Mouse (Mus musculus) liver, embryonic 12.5 days (tissue): ENCODE results near the gene Jazf1. TPM values are rescaled to one million over a fixed set of nuclear protein-coding genes. Genes with fewer than 3 reads are reported as not detected.

Experiments
- ATAC-seq: fragments of 200-750 bp; cut with Nextera tagmentation; 2 replicates; pipeline ENCODE4 v1.8.0; 2017; ENCODE audit warnings: moderate number of reproducible peaks, mild to moderate bottlenecking, moderate library complexity
- H3K27ac ChIP-seq: fragments of 300-500 bp; sonication (generic); 2 replicates; pipeline ENCODE4 v1.5.1; 2016; ENCODE audit warnings: mild to moderate bottlenecking
- H3K27me3 ChIP-seq: fragments of 300-500 bp; sonication (generic); replicated peaks from 2 replicates; pipeline ENCODE4 v1.6.1; 2016; ENCODE audit warnings: mild to moderate bottlenecking, moderate library complexity
- H3K36me3 ChIP-seq: fragments of 300-500 bp; sonication (generic); 2 replicates; pipeline ENCODE4 v1.6.1; 2016; ENCODE audit warnings: mild to moderate bottlenecking, moderate library complexity
- H3K4me1 ChIP-seq: fragments of 300-500 bp; sonication (generic); 2 replicates; pipeline ENCODE4 v1.6.1; 2016
- H3K4me2 ChIP-seq: fragments of 300-500 bp; sonication (generic); 2 replicates; pipeline ENCODE4 v1.6.1; 2016; ENCODE audit warnings: mild to moderate bottlenecking, moderate library complexity
- H3K4me3 ChIP-seq: fragments of 300-500 bp; sonication (generic); 2 replicates; pipeline ENCODE4 v1.5.1; 2016; ENCODE audit warnings: mild to moderate bottlenecking, moderate library complexity
- H3K9ac ChIP-seq: fragments of 300-500 bp; sonication (generic); 2 replicates; pipeline ENCODE4 v1.6.1; 2016; ENCODE audit warnings: mild to moderate bottlenecking, moderate library complexity
- H3K9me3 ChIP-seq: fragments of 300-500 bp; sonication (generic); replicated peaks from 2 replicates; pipeline ENCODE4 v1.6.1; 2016; ENCODE audit warnings: mild to moderate bottlenecking, moderate library complexity
- WGBS: fragments of 180-500 bp; shearing (Covaris S2); methylation state at CpG from one replicate; pipeline ENCODE4 v1.1.7; 2016; ENCODE audit not compliant: insufficient replicate concordance; 5-methylcytosine and 5-hydroxymethylcytosine counted together
- polyA plus RNA-seq: library from polyadenylated mRNA; unstranded; fragments of >200 nt; fragmentation: Nextera tagmentation; extraction: Ambion mirVana; gene quantifications from 2 replicates; pipeline ENCODE4 v1.2.1, GENCODE M21; 2016

Gene Jazf1
- polyA plus RNA-seq, 1 experiment from 2014 or later: 1.3 TPM

- Histone ChIP-seq H3K4me1 (no peaks in the 10 kb centered on the region), H3K9ac (no peak overlapping the region), H3K9me3 (no peaks in the 10 kb centered on the region), H3K4me3 (no peak overlapping the region), H3K36me3 (no peaks in the 10 kb centered on the region), H3K4me2 (no peak overlapping the region), H3K27me3 (no peaks in the 10 kb centered on the region), H3K27ac (no peak overlapping the region)
- ATAC-seq: no peak
- WGBS: 60% methylated on average over 5 of the region's 5 CpGs
Measured at GRCm38 (mm10) chr6:52950371-52950770, 118.1 kb downstream of the Jazf1 start.

DNA sequence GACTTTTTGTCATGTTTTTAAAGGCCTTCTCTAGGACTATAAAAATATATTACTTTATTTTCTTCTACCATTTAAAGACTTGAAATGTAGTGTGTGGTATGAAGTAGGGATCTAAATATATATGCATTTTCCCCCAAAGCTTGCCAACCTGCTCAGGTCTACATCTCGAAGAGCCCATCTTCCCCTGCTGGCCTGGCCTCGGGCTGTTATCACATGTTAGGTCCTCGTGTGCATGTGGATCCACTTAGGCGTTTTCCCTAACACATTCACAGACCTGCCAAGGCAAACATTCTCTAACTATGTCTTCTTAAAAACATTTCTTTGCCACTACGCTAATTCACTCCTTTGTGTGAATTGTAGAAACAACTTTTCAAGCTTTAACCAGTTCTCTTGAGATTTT, 125.9 kb downstream of the Jazf1 start:
- no peaks in the 10 kb centered on the region for H3K36me3 ChIP-seq
- H3K9ac ChIP-seq: no peak overlapping the region
- no peaks in the 10 kb centered on the region for H3K27me3 ChIP-seq
- no peak overlapping the region for H3K27ac ChIP-seq
- H3K4me1 ChIP-seq: no peaks in the 10 kb centered on the region
- no peaks in the 10 kb centered on the region for H3K9me3 ChIP-seq
- ATAC-seq: no peak
- 58% methylated on average over 5 of the region's 5 CpGs for WGBS
- H3K4me2 ChIP-seq: no peak overlapping the region
- H3K4me3 ChIP-seq: no peak overlapping the region

DNA sequence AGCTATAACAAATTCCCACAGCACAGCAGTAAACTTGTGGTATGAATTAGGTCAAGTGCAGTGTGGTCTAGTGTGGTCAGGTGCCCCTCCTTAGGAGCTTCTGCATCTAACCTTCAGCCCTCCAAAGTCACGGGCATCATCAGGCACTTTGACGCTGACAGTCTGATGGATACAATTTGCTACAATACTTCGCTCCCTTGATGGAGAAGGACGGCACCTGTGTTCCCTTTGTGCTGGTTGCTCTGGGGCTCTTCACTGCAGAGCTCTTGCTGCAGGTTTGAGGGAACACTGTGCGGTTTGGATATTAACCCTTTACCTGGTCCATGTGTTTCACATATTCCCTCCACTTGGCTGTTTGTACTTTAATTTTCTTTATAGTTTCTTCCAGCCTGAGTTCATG, 126.3 kb downstream of the Jazf1 start:
- Histone ChIP-seq H3K4me3 (no peak overlapping the region), H3K27ac (no peak overlapping the region), H3K9ac (no peak overlapping the region), H3K4me1 (no peaks in the 10 kb centered on the region), H3K36me3 (no peaks in the 10 kb centered on the region), H3K9me3 (no peaks in the 10 kb centered on the region), H3K4me2 (no peak overlapping the region), H3K27me3 (no peaks in the 10 kb centered on the region)
- WGBS: 71% methylated on average over 5 of the region's 5 CpGs
- ATAC-seq: no peak

- no peak for ATAC-seq
- WGBS: 57% methylated on average over 3 of the region's 3 CpGs
- H3K27ac ChIP-seq: no peak overlapping the region
Measured at GRCm38 (mm10) chr6:52937916-52938315, 130.5 kb downstream of the Jazf1 start.

GRCm38 (mm10) chr6:52936995-52937394, 131.4 kb downstream of the Jazf1 start:
- no peak overlapping the region for H3K4me3 ChIP-seq

More at GRCm38 (mm10) chr6:52937916-52938315, 130.5 kb downstream of the Jazf1 start:
- Histone ChIP-seq H3K4me1 (no peaks in the 10 kb centered on the region), H3K4me2 (no peak overlapping the region), H3K36me3 (no peaks in the 10 kb centered on the region), H3K4me3 (no peak overlapping the region), H3K27me3 (no peaks in the 10 kb centered on the region), H3K9ac (no peak overlapping the region), H3K9me3 (no peaks in the 10 kb centered on the region)

GRCm38 (mm10) chr6:52934021-52934420, 134.4 kb downstream of the Jazf1 start:
- H3K27me3 ChIP-seq: no peaks in the 10 kb centered on the region
- no peak overlapping the region for H3K4me2 ChIP-seq
- no peak overlapping the region for H3K27ac ChIP-seq
- H3K4me1 ChIP-seq: no peaks in the 10 kb centered on the region
- 65% methylated on average over 6 of the region's 6 CpGs for WGBS
- no peak overlapping the region for H3K4me3 ChIP-seq
- ATAC-seq: no peak
- no peak overlapping the region for H3K9ac ChIP-seq
- no peaks in the 10 kb centered on the region for H3K36me3 ChIP-seq
- no peaks in the 10 kb centered on the region for H3K9me3 ChIP-seq

More at GRCm38 (mm10) chr6:52936995-52937394, 131.4 kb downstream of the Jazf1 start:
- no peak for ATAC-seq
- no peak overlapping the region for H3K9ac ChIP-seq
- no peak overlapping the region for H3K27ac ChIP-seq
- no peak overlapping the region for H3K4me2 ChIP-seq
- H3K4me1 ChIP-seq: no peaks in the 10 kb centered on the region
- H3K36me3 ChIP-seq: no peaks in the 10 kb centered on the region
- H3K27me3 ChIP-seq: no peaks in the 10 kb centered on the region
- no peaks in the 10 kb centered on the region for H3K9me3 ChIP-seq
- 77% methylated on average over 10 of the region's 10 CpGs for WGBS

DNA sequence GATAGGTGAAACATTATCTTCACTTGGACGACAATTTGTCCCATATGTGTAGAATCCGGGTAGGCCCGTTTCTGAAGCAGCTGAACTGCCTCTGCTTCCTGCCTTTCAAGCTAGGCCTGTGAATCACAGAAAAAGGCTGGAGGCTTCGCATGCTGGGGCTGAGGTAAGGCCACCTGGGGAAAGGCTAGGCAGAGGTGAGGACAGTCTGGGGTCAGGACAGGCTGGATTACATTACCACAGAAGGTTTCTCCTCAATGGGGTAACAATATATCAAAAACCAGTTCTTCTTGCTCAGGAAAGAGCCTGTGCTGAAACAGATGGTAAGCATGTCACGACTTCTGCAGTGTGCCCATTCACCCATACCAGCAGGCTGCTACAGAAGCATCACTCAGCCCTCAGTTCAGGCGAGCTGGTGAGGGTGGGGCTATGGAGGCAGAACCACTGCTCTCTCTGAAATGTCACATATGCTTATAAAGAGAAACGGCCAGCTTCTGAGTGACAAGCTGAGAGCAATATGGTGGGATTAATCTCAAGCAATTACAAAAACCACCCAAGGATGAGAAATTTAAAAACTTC, 135.7 kb downstream of the Jazf1 start:
- H3K27ac ChIP-seq: no peak overlapping the region
- no peak for ATAC-seq
- no peak overlapping the region for H3K4me2 ChIP-seq
- 55% methylated on average over 7 of the region's 7 CpGs for WGBS
- H3K9me3 ChIP-seq: no peaks in the 10 kb centered on the region
- no peak overlapping the region for H3K9ac ChIP-seq
- H3K36me3 ChIP-seq: no peaks in the 10 kb centered on the region
- H3K4me1 ChIP-seq: no peaks in the 10 kb centered on the region
- H3K4me3 ChIP-seq: no peak overlapping the region
- H3K27me3 ChIP-seq: no peaks in the 10 kb centered on the region

DNA sequence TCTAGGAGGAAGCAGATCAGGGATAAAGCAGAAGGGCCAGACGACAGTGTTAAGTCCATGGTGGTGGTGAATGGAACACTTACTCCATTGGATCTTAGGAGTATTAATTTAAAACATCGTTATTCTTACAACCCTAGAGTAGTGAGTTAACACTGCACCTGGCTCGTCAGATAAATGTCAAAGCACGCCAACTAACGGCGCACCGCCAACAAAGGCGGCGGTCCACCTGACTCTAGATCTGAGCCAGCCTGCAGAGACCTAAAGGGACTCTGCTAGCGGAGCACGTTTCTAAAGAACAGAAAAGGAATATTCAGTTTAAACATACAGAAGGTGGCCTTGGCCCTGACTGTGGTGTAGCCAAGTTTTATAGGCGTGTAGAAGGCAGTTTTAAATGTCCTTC, 139.1 kb downstream of the Jazf1 start:
- no peak overlapping the region for H3K27ac ChIP-seq
- no peak for ATAC-seq
- no peaks in the 10 kb centered on the region for H3K27me3 ChIP-seq
- H3K9ac ChIP-seq: no peak overlapping the region
- H3K4me1 ChIP-seq: no peaks in the 10 kb centered on the region
- H3K9me3 ChIP-seq: no peaks in the 10 kb centered on the region
- H3K36me3 ChIP-seq: no peaks in the 10 kb centered on the region
- H3K4me2 ChIP-seq: no peak overlapping the region
- no peak overlapping the region for H3K4me3 ChIP-seq
- WGBS: 70% methylated on average over 12 of the region's 12 CpGs

DNA sequence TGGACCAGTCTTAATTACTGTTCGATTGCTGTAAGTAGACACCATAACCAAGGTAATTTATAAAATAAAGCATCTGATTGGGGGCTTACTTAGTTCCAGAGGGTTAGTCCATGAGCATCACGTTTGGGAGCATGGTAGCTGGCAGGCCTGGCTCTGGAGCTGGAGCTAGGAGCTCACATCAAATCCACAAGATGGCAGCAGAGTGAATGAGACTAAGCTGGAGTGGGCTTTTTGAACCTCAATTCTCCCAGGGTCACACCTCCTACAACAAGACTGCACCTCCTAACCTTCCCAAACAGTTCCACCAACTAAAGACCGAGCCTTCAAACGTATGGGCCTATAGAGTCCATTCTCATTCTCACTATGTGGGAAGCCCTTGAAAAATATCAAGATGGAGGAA, 141.5 kb downstream of the Jazf1 start:
- ATAC-seq: no peak
- Histone ChIP-seq H3K27ac (no peak overlapping the region), H3K36me3 (no peaks in the 10 kb centered on the region), H3K9ac (no peak overlapping the region), H3K27me3 (no peaks in the 10 kb centered on the region), H3K9me3 (no peaks in the 10 kb centered on the region), H3K4me3 (no peak overlapping the region), H3K4me2 (no peak overlapping the region), H3K4me1 (no peaks in the 10 kb centered on the region)
- 61% methylated on average over 4 of the region's 4 CpGs for WGBS

GRCm38 (mm10) chr6:52925458-52926042, 142.9 kb downstream of the Jazf1 start:
- Histone ChIP-seq H3K27me3 (no peaks in the 10 kb centered on the region), H3K4me2 (no peak overlapping the region), H3K36me3 (no peaks in the 10 kb centered on the region), H3K4me3 (no peak overlapping the region), H3K9ac (no peak overlapping the region), H3K27ac (no peak overlapping the region), H3K9me3 (no peaks in the 10 kb centered on the region), H3K4me1 (no peaks in the 10 kb centered on the region)
- 62% methylated on average over 9 of the region's 9 CpGs for WGBS
- no peak for ATAC-seq

- no peak overlapping the region for H3K4me2 ChIP-seq
- peaks cover 6% of the 10 kb centered on the region; the same call in 1 of the 2 replicates for H3K27me3 ChIP-seq
- no peak for ATAC-seq
- no peak overlapping the region for H3K9ac ChIP-seq
- no peaks in the 10 kb centered on the region for H3K36me3 ChIP-seq
- H3K27ac ChIP-seq: no peak overlapping the region
- 71% methylated on average over 6 of the region's 6 CpGs for WGBS
- H3K4me3 ChIP-seq: no peak overlapping the region
- H3K9me3 ChIP-seq: no peaks in the 10 kb centered on the region
- no peaks in the 10 kb centered on the region for H3K4me1 ChIP-seq
Measured at GRCm38 (mm10) chr6:52921248-52921647, 147.2 kb downstream of the Jazf1 start.

DNA sequence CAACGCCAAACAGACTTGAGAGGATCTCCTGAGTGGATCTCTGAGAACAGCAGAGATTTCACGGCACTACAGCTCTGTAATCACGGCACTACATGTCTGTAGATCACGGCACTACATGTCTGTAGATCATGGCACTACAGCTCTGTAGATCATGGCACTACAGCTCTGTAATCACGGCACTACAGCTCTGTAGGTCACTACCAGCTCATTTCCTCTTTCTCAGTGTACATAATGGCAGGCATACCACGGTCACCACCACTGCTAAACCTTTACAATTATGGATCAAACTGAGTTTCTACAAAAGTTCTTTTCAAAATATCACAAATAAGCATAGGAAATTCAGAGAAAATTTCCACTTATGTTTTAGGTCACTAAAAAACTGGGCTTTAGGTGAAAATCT, 147.7 kb downstream of the Jazf1 start:
- H3K36me3 ChIP-seq: no peaks in the 10 kb centered on the region
- no peak overlapping the region for H3K27ac ChIP-seq
- no peak for ATAC-seq
- no peaks in the 10 kb centered on the region for H3K4me1 ChIP-seq
- 70% methylated on average over 6 of the region's 6 CpGs for WGBS
- H3K4me2 ChIP-seq: no peak overlapping the region
- no peak overlapping the region for H3K4me3 ChIP-seq
- no peaks in the 10 kb centered on the region for H3K9me3 ChIP-seq
- H3K9ac ChIP-seq: no peak overlapping the region
- peaks cover 6% of the 10 kb centered on the region; the same call in 1 of the 2 replicates for H3K27me3 ChIP-seq

DNA sequence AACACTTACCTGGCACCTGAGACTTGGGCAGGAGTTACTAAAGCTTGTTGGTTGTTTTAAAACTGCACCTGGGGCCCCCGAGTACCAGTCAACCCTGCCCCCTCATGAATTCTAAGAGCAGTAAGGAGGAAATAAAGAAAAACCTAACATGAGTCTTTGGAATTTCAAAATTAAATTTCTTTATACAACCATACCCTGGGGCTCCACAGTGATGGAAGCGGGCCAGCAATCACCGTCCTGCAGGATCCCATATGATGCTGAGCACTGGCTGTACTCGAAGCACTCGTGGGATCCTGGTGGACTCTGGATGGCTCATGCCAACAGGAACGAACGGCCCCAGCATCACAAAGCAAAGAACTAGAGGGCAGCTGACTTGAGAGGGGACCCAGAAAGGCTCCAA, 149.0 kb downstream of the Jazf1 start:
- H3K4me2 ChIP-seq: no peak overlapping the region
- 58% methylated on average over 7 of the region's 7 CpGs for WGBS
- no peaks in the 10 kb centered on the region for H3K36me3 ChIP-seq
- no peak for ATAC-seq
- no peak overlapping the region for H3K27ac ChIP-seq
- no peaks in the 10 kb centered on the region for H3K9me3 ChIP-seq
- peaks cover 6% of the 10 kb centered on the region; the same call in 1 of the 2 replicates for H3K27me3 ChIP-seq
- no peaks in the 10 kb centered on the region for H3K4me1 ChIP-seq
- H3K9ac ChIP-seq: no peak overlapping the region
- no peak overlapping the region for H3K4me3 ChIP-seq
